Mouse (Mus musculus) layer of hippocampus, adult 18-20 months (tissue): ENCODE measurements around the gene Adamts2. TPM values are rescaled to one million over a fixed set of nuclear protein-coding genes. Genes with fewer than 3 reads are reported as not detected.

Experiments
- DNase-seq, 2 experiments: peaks; one replicate each; pipeline ENCODE4 v3.0.0; 2022; ENCODE audit warnings: low spot score in 2 of 2
- long read RNA-seq: library from polyadenylated mRNA; stranded (forward); transcript quantifications from one replicate; pipeline ENCODE4 v2.0.0, GENCODE M21; 2021
- total RNA-seq, 2 experiments: library from RNA; stranded (reverse); gene quantifications; 2 replicates each; pipeline ENCODE4 v1.2.3; 2021

Adamts2 gene
- 10 to 100 TPM; 13.7 to 16.8 TPM for total RNA-seq
- long read RNA-seq, partial matches to known transcripts = 15 of 16 reads
- long read RNA-seq, other reads (novel, unspliced or antisense) = 1 of 16 reads

DNA sequence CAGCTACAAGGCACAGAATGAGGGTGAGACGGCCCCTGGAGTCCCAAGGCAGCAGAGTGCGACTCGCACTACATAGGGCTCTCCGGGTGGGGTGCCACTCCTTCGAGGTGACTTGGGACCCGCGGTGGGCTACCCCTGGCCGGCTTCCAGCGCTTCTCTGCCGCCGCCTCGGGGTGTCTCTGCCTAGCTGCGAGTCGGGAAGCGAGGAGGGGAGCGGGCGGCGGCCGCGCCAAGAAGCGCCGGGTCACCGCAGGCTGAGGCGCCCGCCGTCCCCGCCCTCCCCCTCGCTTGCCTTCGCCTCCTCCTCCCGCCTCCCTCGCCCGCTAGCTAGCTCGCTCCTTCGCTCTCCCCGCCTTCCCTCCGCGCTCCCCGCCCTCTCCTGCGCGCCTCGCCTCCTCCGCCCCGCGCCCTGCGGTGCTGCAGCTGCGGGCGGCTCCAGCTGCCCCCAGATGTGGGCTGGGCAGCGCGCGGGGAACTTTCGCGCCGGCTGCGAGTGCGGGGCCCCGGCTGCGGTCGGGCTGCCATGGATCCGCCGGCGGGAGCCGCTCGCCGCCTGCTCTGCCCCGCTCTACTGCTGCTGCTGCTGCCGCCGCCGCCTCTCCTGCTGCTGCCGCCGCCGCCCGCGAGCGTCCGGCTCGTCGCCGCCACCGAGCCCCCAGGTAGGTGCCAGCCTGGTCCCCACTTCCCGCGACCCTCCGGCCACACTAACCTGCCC, at the start of gene Adamts2:
Adamts2 (plus strand) TSS at position 444 of the 715 bp plus-strand sequence.
- DNase-seq = peak in 1 of 2 experiments; percentile 32

DNA sequence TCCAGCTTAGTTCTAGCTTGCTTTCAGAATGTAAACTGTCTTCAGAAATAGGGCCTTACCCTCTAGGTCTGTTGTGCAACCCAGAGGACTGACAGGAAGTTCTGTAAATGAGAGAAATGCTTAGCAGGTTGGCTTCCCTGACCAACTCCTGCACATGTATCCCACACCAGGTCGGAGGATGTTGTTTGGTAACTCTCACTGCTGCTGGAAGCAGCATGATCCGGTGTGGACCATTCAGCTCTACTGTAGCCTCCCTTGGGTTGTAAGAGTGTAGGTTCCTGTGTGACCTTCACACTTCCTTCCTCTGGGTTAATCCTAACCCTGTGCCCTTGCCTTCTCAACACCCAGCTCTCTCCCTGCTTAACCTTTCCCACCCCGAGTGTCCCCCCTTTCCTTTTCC, 44.8 kb upstream of the Adamts2 start:
- DNase-seq = no peak

DNA sequence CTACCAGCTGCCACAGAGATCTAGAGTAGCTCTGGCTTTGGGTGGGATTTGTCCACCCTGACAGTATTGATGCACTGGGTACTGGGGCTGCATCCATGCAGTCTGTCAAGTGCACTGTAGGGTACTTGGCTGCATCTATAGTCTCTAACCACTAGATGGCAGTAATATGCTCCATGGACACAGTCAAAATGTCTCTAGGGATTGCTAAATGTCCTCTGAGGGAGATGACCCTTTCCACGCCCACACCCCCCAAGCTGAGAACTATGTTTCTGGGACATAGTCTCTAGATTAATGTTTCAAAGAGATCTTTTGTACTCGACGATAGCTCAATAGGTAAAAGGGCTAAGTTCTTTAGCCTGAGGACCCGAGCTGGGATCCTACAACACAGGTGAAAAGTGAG, 42.8 kb upstream of the Adamts2 start:
- peak in 1 of 2 experiments; percentile 19 for DNase-seq

DNA sequence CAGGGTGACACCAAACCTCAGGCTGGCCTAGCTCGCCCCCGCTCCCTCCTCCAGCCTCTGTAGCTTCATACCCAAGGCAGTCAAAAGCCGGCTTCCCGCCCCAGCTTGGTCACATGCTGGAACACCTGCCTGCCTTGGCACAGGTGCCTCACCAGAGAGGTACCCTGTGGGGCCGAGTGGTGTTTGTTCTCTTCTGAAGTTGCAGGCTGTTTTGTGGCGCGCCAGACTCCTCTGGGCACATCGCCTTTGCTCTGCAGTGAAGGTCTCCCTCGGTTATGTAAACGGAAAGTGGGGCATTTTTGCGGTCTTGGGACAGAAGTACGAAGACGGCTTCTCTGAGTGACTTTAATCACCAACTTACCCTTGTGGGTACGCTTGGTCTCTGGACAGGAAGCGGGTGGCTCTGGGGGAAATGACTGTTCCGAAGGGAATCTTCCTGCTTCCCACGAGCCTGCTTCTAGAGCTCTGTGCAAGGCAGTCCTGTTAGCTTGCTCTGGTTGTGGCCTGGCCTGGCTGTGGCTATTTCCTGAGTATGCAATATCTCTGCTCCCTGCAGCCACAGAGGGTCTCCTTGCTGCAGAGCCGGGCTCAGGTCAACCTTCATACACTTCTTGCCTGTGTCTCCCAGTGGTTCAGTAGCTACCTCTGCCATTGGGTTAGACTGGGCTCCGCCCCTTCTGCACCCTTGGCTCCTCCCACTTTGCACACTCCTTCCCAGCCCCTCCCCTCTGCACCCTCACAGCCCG, 36.2 kb upstream of the Adamts2 start:
- no peak for DNase-seq

DNA sequence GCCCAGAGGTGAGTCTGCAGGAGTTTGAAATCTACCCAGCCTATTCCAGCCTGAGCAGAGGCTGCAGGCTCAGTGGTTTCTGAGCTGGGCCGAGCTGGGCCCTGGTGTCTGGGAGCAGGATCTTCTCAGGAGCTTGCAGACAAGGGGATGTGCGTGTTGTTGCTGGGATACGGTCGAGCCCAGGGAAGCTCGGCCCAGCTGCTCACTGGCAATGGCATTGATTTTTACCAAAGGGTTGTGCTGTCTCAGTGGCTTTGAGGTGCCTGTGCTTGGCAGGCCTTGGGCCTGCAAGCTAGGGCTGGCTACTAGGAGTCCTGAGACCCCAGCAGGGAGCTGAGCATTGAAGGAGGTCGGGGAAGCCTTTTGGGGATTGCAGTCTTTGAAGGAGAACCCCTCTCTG, 30.4 kb upstream of the Adamts2 start:
- peak in 1 of 2 experiments; percentile 39 for DNase-seq

DNA sequence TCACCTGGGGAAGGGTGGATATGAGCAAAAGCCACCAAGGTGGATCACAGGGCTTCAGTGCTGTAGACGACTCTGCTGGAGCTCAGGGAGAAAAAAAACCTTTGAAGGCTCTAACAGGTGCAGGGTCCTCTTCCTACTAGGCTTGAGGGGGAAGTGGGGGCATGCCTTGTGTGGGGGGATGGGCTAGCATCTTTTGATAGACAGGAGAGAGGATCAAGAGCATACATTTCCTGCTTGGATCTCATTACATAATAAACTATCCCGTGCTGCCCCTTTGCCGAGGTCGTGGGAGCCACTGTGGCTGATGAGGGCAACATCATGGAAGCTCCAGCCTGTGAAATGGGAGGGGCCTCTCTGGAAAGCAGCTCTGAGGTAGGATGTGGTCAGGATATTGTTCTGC, 25.4 kb upstream of the Adamts2 start:
- no peak for DNase-seq

DNA sequence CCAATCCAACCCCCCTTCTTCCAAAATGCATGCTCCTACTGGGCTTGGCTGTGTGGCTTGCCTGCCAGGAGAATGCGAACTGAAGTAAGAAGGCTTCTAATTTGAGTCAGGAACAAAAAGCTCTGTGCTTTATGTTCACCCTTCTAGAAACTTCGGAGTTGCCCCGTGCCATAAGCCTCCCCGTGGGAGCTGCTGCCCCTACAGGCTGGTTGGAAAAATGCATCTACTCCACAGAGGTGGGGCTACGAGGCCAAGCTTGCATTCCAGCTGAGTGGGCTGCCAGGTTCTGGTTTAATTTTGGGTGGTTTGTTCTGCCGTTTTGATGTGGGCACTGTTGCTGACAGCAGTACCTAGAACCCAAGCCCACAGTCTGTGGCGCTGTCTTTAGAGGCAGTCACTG, 14.9 kb upstream of the Adamts2 start:
- DNase-seq = no peak

DNA sequence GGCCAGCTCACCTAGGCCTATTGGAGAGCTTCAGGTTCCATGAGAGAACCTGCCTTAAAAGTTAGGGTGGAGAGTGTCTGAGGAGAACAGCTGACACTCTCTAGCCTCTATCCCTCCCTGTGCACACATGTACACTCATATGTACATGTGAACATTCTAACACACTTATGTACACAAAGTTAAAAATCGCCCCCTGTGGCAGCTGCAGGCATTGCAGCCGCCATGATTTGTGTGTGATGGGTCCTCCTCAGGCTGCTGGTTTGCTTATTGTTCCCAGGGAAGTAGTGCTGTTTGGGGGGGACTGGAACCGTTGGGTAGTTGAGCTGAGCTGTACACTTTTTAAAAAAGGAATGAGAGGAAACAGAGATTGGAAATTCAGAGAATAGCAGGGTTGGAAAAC, 14.1 kb upstream of the Adamts2 start:
- DNase-seq = peak in 1 of 2 experiments; percentile 68

DNA sequence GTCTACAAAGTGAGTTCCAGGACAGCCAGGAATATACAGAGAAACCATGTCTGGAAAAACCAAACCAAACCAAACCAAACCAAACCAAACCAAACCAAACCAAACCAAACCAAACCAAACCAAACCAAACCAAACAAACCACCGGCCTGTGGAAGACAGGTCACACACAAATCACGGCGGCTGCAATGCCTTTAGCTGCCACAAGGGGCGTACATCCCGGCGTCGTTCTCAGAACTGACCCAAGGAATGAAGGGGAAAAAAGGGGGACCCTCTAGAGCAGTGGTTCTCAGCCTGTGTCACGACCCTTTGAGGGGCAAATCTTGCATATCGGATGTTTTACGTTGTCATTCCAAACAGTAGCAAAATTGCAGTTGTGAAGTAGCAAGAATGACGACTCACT, 12.8 kb upstream of the Adamts2 start:
- DNase-seq = no peak

DNA sequence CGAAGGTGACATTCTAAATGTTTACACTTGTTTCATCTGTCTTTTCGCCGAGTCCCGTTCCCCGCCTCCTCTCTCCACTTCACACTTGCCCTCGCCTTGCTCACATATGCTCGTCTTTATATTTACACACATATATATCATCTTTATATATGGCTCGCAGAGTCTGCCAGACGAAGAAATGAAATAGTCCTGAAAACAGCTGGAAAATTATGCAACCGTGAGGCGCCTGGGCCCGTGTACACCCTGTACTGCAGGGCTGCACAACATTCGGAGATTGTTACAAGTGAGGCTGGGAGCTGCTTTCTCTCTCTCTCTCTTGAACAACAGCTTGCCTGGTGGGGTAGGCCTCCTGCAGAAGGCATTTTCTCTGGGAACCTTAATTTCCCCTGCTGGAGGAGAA, 10.8 kb upstream of the Adamts2 start:
- DNase-seq = peak in 1 of 2 experiments; percentile 56

DNA sequence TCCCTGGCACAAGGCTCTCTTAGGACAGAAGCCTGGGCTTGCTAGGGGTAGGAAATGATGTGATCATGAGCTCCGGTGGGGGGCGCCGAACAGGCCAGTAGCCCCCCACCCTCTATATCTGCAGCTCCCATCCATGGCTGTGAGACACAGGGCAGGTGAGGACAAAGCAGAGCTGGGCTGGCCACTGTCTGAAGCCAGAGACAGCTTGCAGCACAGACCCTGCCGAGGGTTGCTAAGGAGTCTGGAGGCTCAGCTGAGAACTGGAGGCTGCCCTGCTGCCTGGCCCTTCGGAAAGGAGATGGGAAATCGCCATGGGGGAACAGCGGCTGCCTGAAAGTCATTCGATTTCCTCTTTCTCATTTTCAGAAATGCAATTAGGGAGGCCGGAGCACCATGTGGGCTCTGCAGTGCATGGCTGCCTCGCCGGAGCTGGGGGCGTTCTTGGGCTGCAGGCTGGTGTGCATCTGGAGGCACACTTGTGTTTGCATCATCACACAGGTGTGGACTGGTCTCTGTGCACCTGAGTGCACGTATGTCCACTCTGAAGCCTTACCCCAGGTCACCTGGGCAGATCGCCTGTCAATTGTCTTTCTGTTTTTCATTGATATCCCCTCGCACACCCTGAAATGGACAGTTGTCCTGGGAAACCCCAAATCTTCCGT, 8.9 kb upstream of the Adamts2 start:
- DNase-seq = no peak

DNA sequence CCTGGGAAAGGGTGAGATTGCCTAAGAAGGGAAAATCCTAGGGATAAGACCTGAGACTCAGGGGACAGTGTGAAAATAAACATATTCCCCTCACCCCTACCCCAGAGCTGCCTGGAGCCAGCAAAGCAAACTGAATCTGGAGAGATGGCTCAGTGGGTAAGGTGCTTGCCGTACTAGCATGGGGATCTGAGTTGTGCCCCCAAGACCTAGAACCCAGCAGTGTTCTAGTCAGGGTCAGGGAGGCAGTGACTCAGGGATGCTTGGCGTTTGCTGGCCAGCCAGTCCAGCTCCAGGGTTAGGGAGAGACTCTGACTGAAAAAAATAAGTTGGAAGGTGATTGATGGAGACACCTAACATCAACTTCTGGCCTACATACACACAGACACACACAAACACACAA, 5.3 kb upstream of the Adamts2 start:
- no peak for DNase-seq

DNA sequence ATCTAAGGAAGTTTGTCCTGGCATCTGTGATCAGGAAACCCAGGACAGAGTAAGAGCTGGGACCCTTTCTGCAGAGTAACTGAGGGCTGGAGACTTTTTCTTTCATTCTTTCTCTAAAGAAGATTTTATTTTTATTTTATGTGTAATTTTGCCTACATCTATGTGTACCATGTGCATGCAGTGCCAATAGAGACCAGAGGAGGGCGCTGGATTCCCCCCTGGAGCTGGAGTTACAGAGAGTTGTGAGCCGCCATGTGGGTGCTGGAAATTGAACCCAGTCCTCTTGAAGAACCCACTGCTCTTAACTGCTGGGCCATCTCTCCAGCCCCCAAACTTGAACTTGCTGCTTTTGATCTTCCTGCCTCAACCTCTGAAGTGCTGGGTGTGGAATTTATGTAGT, 2.7 kb upstream of the Adamts2 start:
- DNase-seq = no peak

DNA sequence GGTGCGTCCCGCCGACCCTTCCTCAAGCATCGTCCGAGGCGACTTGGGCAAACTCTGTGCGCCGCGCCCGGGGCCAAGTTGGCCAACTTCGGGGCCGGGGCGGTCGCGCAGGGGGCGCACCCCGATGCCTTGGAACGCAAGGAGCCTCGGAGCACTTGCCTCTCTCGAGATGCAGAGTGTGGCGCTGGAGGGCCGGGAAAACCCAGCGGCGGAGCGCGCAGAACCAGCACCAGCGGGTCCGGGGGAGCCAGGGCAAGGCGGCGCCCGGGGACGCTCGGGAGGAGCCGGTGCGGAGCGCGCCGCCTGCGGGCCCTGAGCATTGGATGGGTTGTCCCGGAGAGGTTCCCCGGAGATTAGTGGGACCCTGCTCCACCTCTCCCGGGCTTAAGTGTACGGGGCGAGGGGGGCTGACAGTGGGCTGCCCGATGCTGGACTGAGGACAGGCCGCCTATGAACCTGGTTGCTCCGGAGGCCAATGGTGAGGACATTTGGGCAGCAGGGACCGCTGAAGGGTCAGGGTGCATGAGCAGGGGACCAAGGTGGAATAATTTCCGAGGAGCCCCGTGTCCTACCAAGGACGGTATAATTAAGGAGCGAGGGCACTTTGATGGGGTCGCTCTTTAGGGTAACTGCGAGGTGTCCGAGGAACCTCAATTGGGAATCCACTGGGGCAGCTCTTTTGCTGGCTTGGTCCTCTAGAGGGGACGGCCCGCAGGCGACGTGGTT, 635 bp downstream of the Adamts2 start:
- DNase-seq = peak in 1 of 2 experiments; percentile 34

DNA sequence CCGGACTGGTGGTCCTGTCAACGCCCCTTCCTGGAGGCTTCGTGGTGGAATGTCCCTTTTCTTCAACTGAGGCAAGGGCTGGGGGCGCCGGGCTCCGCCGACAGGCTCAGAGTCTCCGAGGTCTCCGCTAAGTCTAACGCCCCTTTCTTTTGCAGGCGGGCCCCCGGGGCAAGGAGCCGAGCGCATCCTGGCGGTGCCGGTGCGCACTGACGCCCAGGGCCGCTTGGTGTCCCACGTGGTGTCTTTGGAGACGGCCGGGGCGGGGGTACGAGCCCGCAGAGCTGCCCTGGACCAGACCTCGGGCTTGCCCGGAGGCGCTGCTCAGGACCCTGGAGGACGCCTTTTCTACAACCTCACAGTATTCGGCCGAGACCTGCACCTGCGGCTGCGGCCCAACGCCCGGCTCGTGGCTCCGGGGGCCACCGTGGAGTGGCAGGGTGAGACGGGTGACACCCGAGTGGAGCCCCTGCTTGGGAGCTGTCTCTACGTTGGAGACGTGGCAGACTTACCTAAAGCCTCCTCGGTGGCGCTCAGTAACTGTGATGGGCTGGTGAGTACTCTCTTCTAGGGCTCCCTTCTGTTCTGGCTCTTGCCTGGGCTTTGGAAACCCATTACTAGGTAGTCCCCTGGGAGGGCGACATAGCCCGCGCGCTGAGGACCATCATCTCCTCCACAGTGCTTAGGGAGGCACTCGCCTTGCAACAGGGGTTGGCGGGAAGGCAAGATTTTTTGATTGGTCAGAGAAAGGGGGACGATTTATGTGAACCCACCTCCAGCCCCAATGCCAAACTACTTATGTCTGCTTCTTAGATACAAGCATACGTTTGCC, 1.4 kb downstream of the Adamts2 start:
- DNase-seq = peak in 1 of 2 experiments; percentile 22

DNA sequence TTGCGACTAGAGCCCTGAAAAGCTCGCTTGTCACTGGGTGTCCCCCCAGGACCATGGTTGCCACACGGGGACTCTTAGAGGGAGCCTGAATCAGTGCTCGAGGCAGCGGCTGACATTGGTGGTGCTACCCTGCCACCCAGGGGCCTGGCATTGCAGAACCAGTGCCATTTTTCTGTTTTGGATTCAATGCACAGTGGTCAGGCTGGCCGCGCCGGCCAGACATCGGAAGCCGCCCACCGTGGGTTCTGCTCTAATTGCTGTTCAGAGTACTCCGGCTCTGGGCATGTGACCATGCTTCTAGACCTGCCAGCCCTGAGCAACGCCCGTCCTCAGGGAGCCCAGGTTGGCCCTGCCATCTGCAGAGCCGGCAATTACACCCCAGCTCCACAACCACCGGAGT, 2.5 kb downstream of the Adamts2 start:
- no peak for DNase-seq

DNA sequence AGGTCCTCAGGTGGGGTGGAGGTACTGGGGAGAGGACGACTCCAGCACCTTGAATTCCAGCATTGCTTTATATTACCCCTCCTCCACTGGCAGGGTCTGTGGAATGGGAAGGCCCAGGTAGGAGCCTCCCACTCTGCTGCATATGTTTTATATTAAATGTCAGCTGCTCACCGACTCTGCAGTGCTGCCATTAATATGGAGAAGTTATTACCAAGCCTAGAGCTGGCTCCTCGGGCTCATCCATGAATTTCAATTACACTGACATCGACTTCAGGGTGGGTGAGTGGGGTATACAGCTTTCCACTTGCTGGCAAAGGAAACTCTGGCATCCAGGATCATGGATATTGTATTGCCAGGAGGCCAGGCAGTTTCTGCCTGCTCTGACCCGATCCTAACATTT, 9.3 kb downstream of the Adamts2 start:
- DNase-seq = no peak

DNA sequence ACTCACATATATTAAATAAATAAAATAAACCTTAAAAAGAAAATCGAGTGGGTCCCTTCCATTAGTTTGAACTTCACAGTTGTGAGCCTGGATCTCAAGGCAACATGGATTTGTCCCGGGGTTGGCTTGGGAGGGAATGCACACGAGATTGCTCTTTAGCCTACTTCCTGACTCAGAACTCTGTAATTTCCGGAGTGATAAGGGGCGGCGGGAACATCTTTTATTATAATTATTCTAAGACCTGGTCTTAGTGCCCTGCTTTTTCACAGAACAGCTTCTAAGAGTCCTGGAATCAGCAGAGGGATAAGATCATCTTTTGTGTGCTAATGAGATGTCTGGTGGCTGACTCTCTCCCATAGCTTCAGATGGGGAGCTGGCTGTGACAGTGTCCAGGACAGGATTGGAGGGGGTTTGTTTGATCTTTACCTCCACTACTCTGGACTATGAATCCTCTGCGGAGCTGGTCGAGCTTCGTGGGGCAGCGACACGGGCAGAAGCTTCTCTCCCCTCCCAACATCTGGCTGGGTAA, 15.2 kb downstream of the Adamts2 start:
- DNase-seq = no peak

DNA sequence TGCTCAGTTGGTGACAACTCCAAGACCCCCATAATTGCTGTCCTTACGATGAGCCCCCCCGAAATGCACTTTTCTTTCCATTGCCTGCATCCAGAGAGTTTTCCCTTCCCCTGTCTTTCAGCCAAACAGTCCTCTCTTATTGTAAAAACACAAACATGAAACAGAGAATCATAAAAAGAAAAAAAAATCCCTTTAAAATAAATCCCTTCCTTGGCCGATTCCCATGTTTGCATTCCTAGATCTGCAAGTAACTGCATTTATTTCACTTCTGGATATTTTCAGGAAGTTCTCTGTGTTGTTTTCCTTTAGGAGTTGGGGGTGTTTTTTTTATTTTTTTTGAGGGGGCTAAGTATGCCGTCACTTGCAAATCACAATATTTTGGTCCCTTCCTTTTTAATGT, 19.0 kb downstream of the Adamts2 start:
- no peak for DNase-seq

DNA sequence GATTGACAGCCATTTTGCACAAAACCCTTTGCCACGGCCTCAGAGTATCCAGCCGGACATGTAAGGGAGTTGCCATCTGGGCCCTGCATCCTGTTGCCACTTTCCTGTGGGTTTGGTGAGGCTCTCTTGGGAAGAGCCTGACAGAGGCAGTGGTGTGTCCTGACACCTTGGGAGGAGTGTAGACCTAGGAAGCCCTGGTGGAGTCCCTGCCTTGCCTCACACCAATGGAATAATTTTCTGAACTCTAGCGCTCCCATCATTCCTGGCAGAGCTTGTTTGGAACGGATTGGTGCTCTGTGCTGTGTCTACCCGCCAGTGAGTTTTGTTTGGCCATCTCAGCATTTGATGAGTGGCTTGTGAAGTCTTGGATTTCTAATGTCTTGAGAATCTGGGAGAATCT, 19.5 kb downstream of the Adamts2 start:
- no peak for DNase-seq
